Mouse (Mus musculus): ENCODE measurements around the gene Rhbdl1.

DNA sequence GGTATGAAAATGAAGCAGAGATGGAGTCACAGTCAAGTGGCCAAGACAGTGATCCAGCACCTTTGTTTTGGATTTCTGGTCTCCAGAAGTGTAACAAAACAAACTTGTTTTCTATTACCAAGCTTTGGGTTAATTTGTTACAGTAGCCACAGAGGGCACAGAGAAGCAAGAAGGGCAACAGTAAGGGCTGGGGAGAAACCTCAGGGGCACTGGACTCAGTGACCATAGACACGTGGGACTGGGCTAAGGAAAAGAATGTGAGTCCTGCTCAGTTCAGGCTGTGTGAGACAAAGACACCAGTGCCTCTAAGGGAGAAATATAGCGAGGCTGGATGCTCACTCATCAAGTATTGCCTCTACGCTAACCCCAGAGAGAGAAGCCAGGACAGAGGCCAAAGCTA lies 35.6 kb upstream of the Rhbdl1 start:
- TF ChIP-seq CTCF (IDR thresholded peaks at IDR 0.05; ENCODE audit: low read depth, low read length), result no peak
- TF ChIP-seq POLR2A (IDR thresholded peaks at IDR 0.05; ENCODE audit: insufficient read depth, low read length), result no peak

Measured in ES-Bruce4 (cell line).